Mouse (Mus musculus) erythroblast, embryonic 14.5 days (primary cell): ENCODE measurements around the gene Ppm1g.

Experiments
- GATA1 ChIP-seq: IDR thresholded peaks from 2 replicates; pipeline ENCODE4 v1.6.1; 2012; ENCODE audit warnings: low read length, inconsistent platforms, mixed read lengths
- TAL1 ChIP-seq: IDR thresholded peaks from 3 replicates; pipeline ENCODE4 v1.6.1; 2012; ENCODE audit warnings: low read length, inconsistent platforms, mixed read lengths

DNA sequence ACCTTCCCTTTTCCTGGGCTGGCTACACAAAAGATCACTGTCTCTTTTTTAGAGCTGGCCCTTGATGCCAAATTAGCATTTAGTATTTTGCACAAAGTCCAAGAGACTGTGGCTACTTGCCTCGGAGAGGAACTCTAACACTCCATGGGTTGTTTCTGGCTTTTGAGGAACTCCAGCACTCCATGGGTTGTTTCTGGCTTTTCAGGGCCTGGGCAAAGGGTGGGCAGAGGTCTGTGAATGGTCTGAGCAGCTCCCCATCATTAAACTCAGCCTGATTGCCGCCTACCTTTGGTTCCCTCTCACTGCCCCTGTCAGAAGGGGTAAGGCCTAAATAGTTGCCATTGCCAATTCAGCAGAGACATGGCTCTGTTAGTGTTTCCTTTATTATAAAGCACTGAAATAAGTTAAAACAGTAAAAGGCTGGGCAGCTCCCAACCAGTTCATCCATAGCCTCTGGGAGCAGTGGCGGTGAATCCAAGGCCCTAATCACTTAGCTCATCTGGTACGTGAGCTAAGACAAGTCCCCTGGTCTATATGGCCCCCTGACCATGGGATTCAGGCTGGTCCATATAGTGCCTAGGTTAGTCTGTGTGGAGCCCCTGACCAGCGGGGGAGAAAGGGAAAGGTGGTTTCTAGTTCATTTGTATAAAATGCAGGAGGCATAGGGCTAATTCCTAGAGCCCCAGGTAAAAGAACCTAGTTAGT lies 21.7 kb downstream of the Ppm1g start:
- no peak for TF ChIP-seq GATA1
- TF ChIP-seq TAL1, result no peak
